Mouse (Mus musculus): Measurements from ENCODE around the gene Aplf.

Gene Aplf

GRCm38 (mm10) chr6:87671771-87672517, at the start of gene Aplf:
Aplf (minus strand) TSS chr6:87672193.
- DNase-seq (ENCODE audit: extremely low read depth, low read depth, low spot score) = peak; percentile 98

DNA sequence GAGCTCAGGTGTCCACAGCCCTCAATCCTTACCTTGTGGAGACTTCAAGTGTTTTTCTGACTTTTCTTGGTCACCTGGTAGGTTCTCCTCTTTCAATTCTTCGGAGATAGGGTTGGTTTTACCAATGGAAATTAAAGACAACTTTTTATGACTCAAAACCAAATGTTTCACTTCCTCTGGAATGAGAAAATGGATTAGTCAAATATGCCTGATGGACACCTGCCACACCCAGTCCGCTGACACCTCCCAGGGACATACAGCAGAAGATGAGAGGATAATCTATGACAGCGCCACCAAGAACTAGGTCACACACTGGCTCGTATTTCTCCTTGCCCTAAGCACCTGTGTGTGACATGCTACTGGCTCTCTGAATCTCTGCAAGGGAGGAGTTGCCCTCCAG, 42.1 kb upstream of the Aplf start:
- no peak for DNase-seq (ENCODE audit: extremely low read depth, low read depth, low spot score)

GRCm38 (mm10) chr6:87712311-87712710, 40.3 kb upstream of the Aplf start:
- no peak for DNase-seq (ENCODE audit: extremely low read depth, low read depth, low spot score)

DNA sequence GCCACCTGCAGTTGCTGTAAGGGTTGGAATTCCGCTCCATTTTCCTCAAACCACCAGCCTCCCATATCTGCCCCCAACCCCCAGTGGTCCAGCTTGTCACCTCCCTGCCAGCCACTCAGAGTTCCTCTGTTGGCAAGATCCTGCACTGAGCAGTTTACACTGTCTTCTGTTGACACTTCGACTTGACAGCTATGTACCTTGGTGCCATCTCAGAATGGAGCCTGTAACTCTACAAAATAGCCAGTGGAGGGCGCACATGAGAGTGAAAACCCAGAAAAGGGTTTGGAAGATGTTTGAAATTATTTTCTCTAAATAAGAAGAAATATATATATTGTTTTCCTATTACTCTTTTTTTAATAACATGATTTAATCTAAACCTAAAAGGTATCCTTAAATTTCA, 34.3 kb upstream of the Aplf start:
- no peak for DNase-seq (ENCODE audit: extremely low read depth, low read depth, low spot score)

DNA sequence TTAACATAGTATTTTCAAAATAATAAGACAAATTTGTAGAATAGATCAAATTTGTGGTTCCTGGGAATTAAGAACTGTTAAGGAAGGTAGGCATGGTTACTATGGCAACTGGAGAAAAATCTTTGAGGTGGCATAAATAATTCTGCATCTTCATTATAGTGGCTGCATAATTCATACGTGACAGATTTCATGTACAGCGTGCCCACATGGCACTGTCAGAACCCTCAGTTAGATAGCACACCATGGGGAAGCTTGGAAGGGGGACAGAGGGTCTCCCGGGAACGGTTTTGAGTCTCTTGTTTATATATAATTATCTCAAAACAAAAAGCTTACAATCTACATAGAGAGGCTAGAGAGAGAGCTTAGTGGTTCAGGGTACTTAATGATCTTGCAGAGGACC, 24.6 kb upstream of the Aplf start:
- DNase-seq (ENCODE audit: extremely low read depth, low read depth, low spot score) = no peak

GRCm38 (mm10) chr6:87695947-87696346, 24.0 kb upstream of the Aplf start:
- no peak for DNase-seq (ENCODE audit: extremely low read depth, low read depth, low spot score)

- DNase-seq (ENCODE audit: extremely low read depth, low read depth, low spot score) = no peak
These were observed 8.4 kb upstream of the Aplf start for GRCm38 (mm10) chr6:87680418-87680817.

- DNase-seq (ENCODE audit: extremely low read depth, low read depth, low spot score) = no peak
These were observed 668 bp upstream of the Aplf start for GRCm38 (mm10) chr6:87672661-87673060.

- DNase-seq (ENCODE audit: extremely low read depth, low read depth, low spot score) = no peak
These were observed 640 bp downstream of the Aplf start for GRCm38 (mm10) chr6:87671353-87671752.

DNA sequence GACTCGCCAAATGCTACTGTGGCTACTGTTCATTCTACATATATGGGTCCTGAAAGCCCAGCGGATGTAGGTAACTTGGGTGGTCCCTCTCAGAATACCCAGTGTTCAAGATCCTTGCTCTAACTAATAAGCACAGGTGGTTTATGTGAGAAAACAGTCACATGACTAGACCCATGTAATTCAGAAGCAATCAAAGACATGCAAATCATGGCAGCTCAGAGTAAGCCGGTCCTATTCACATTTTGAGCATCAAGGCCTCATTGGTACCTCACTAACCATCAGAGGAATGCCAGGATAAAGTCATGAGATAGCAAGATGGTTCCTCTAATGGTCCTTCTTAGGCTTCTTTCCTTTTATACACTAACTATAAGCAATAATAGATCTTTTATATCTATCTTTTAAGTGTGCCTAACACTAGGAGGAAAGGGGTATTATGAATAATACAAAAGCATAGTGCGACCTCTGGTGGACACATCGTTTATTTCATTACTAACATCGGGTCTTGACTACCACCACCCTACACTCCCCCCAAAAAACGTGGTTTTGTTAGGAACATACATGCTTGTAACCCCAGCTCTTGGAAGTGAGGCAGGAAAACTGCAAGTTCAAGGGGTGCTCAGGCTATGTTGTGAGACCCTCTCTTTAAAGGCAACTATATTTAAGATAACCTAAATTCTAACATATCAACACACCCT, 2.0 kb downstream of the Aplf start:
- no peak for DNase-seq (ENCODE audit: extremely low read depth, low read depth, low spot score)

- DNase-seq (ENCODE audit: extremely low read depth, low read depth, low spot score) = no peak
These were observed 3.3 kb downstream of the Aplf start for GRCm38 (mm10) chr6:87668733-87669132.

DNA sequence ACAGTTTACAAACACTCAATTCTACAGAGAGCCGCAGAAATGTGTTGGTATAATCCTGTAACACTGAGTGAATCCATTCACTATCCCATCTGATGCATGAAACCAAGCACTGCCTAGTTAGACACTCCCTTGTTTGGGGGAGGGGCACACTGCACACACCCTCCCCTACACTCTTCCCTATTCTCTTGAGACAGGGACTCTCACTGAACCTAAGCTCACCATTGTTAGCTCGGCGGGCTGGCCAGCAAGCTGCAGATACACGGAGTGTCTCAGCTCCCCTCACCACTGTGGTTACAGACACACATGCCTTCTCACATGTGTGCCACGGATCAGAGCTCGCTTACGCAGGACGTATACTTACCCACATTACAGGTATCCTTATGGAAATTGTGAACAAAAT, 4.2 kb downstream of the Aplf start:
- no peak for DNase-seq (ENCODE audit: extremely low read depth, low read depth, low spot score)

DNA sequence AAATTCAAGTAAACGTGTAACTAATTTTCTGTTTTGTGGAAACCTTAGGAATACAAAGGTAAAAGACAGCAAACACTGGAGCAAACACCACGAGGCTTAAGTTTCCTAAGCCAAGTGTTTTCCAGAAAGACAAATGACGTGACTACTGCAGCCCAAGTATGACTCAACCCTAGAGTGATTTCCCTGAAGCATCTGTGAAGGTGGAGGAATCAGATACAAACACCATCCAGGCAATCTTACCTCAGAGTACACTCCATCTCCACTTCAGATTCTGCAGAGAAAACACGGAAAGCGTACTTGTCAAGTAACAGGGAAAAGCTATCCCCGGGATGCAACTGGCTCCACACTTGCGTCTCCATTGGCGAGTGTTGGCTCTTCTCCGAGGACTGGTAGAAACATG, 8.5 kb downstream of the Aplf start:
- DNase-seq (ENCODE audit: extremely low read depth, low read depth, low spot score) = no peak

- DNase-seq (ENCODE audit: extremely low read depth, low read depth, low spot score) = no peak
These were observed 9.8 kb downstream of the Aplf start for GRCm38 (mm10) chr6:87662197-87662596.

DNA sequence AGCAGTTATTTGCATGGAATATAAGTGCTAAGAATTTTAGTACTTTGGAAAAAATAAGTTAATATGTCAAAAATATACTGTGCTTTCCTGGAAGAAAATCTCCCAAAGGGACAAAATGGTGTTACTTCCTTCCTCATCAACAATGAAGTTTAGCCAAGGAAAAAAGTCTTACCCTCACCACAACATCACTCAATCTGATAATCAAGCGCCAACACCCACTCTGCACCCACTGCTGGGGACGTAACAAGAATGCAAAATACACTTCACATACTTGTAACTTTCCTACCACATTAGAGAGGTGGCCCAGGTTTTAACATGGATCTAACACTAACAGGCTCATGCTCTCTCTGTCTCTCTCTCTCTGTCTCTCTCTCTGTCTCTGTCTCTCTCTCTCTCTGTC, 10.3 kb downstream of the Aplf start:
- no peak for DNase-seq (ENCODE audit: extremely low read depth, low read depth, low spot score)

- DNase-seq (ENCODE audit: extremely low read depth, low read depth, low spot score) = no peak
These were observed 13.2 kb downstream of the Aplf start for GRCm38 (mm10) chr6:87658816-87659215.

- DNase-seq (ENCODE audit: extremely low read depth, low read depth, low spot score) = no peak
These were observed 17.9 kb downstream of the Aplf start for GRCm38 (mm10) chr6:87653904-87654638.

- DNase-seq (ENCODE audit: extremely low read depth, low read depth, low spot score) = no peak
These were observed 18.5 kb downstream of the Aplf start for GRCm38 (mm10) chr6:87653478-87653877.

DNA sequence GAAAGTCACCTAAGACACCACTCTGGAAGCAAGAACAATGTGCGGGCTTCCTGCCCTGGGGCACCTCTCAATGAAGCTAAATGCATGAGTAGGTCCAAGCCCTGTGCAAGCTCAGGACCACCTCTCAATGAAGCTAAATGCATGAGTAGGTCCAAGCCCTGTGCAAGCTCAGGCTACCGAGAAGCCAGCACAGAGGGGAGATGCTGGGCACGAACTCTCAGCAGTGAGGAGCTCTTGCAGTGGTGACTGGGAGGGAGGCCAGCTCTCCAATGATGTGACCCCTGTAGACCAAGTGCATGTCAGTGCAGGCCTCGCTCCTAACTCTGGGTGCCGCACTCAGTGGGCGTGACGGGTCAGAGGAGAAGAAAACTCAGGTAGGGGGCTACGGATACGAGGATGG, 19.3 kb downstream of the Aplf start:
- no peak for DNase-seq (ENCODE audit: extremely low read depth, low read depth, low spot score)

DNA sequence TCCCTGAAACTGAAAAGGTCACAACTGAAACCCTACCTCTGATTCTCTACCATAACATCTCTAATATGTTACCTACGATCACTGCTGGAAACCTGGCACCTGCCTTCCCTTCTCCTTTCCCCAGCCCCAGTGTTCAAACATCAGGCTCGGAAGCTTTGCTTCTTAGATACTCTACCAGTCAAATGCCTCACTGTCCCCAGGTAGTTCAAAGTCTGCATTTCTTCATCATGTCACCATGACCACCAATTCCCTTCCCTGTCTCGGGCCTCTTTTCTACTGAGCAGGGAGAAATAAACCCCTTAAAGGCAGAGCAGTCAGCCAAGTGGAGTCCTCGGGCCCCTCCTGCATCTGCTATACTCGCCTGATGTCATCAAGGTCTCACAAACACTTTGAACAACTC, 20.2 kb downstream of the Aplf start:
- no peak for DNase-seq (ENCODE audit: extremely low read depth, low read depth, low spot score)

DNA sequence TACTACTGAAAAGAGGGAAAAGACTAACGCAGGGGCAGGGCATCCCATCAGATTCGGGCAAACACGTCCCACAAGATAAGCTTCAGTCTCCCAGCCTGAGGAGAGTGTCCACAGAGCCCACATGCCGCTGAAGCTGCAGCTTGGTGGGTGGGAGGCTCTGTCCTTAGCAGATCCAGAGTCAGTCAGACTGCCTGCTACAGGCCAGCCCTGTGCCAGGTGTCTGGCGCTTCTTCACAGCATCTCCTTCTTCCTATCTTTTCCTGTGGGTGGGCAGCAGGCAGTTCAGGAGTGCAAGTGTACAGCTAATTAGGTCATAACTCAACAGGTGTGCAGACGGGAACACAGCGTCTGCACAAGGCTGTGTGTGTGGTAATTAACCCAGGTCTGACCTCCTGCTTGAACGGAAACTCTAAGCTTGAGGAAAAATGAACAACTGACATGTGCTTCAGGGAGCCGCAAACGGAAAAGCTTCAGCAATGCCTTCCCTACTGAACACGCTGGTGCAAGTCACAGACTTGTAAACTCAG, 33.8 kb downstream of the Aplf start:
- no peak for DNase-seq (ENCODE audit: extremely low read depth, low read depth, low spot score)

DNA sequence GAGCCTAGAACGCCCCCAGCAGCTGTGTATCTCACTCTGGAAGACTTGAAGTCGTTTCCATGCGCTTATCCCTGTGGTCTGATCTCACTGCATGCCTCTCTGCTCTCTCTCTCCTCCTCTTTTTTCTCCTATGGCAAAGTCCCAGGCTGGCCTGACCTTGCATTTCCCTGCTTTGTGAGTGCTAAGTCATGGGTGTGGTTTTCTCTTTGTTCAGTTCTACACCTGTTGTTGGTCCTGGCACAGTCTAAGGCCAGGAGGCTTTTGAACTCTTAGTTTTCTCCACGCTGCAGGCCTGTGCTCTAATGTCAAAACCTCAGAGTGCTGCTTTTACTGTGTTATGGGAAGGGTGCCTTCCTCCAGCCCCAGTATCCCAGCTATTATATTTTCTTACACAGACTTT, 39.8 kb downstream of the Aplf start:
- no peak for DNase-seq (ENCODE audit: extremely low read depth, low read depth, low spot score)

All from fat pad, adult 2 months (tissue).